Mouse (Mus musculus) MEL (cell line): ENCODE data around the gene Wfikkn2.

ENCODE experiments used
- BHLHE40 ChIP-seq: IDR thresholded peaks from 2 replicates; pipeline ENCODE4 v1.6.1; 2012; ENCODE audit warnings: low read depth, mild to moderate bottlenecking, inconsistent platforms, low read length, improper control_type of control experiment, borderline replicate concordance
- CTCF ChIP-seq, 3 experiments: IDR thresholded peaks in 2 of 3; conservative IDR thresholded peaks in 1 of 3; 2 replicates each; pipeline ENCODE4 v1.5.1; 2011 to 2012; ENCODE audit warnings: low read length in 3 of 3, low read depth in 2 of 3, mild to moderate bottlenecking in 2 of 3, improper control_type of control experiment in 1 of 3, inconsistent platforms in 1 of 3, mixed read lengths in 1 of 3, moderate library complexity in 1 of 3; ENCODE audit not compliant: control insufficient read depth in 1 of 3, insufficient read depth in 1 of 3, poor library complexity in 1 of 3, severe bottlenecking in 1 of 3
- ELF1 ChIP-seq: IDR thresholded peaks from 2 replicates; pipeline ENCODE4 v1.6.1; 2014; ENCODE audit warnings: low read depth, mild to moderate bottlenecking, inconsistent platforms, low read length, improper control_type of control experiment, moderate library complexity
- EP300 ChIP-seq, 2 experiments: IDR thresholded peaks; 2 replicates each; pipeline ENCODE4 v1.6.1; 2011; ENCODE audit warnings: improper control_type of control experiment in 2 of 2, low read length in 2 of 2, low read depth in 1 of 2, mild to moderate bottlenecking in 1 of 2
- GATA1 ChIP-seq: IDR thresholded peaks from 2 replicates; pipeline ENCODE4 v1.6.1; 2011; ENCODE audit warnings: low read depth, low read length, improper control_type of control experiment
- MAX ChIP-seq: IDR thresholded peaks from 2 replicates; pipeline ENCODE4 v1.6.1; 2011; ENCODE audit warnings: low read length, improper control_type of control experiment
- MYB ChIP-seq: IDR thresholded peaks from 2 replicates; pipeline ENCODE4 v1.6.1; 2011; ENCODE audit warnings: mild to moderate bottlenecking, low read depth, low read length, improper control_type of control experiment
- MYC ChIP-seq: IDR thresholded peaks from 2 replicates; pipeline ENCODE4 v1.6.1; 2011; ENCODE audit warnings: low read depth, mild to moderate bottlenecking, low read length, improper control_type of control experiment, moderate library complexity
- POLR2A ChIP-seq, 2 experiments: IDR thresholded peaks; 2 replicates each; pipeline ENCODE4 v1.6.1; 2011 to 2012; ENCODE audit warnings: low read length in 2 of 2, mild to moderate bottlenecking in 2 of 2, control low read depth in 1 of 2, improper control_type of control experiment in 1 of 2, low read depth in 1 of 2, moderate library complexity in 1 of 2; ENCODE audit not compliant: control insufficient read depth in 1 of 2, insufficient read depth in 1 of 2, poor library complexity in 1 of 2

- TF ChIP-seq CTCF (IDR thresholded peaks at IDR 0.05 in 2 of 3, conservative IDR thresholded peaks at IDR 0.05 in 1 of 3; ENCODE audit: control insufficient read depth in 1 of 3, insufficient read depth in 1 of 3, low read depth in 2 of 3, low read length in 3 of 3, poor library complexity in 1 of 3, severe bottlenecking in 1 of 3) = no peak
- no peak for TF ChIP-seq GATA1
- no peak for TF ChIP-seq BHLHE40
- no peak for TF ChIP-seq MYC
- no peak for TF ChIP-seq POLR2A (IDR thresholded peaks at IDR 0.05; ENCODE audit: control insufficient read depth in 1 of 2, insufficient read depth in 1 of 2, low read depth in 1 of 2, low read length in 2 of 2, poor library complexity in 1 of 2)
- TF ChIP-seq MYB = no peak
- no peak for TF ChIP-seq MAX
- TF ChIP-seq EP300 (IDR thresholded peaks at IDR 0.05; ENCODE audit: low read depth in 1 of 2, low read length in 2 of 2) = no peak
- TF ChIP-seq ELF1 = no peak
Measured at GRCm38 (mm10) chr11:94229207-94229960, 16.4 kb downstream of the Wfikkn2 start.
